Mouse (Mus musculus): ENCODE measurements around the gene Actl7a. TPM values are rescaled to one million over a fixed set of nuclear protein-coding genes. Genes with fewer than 3 reads are reported as not detected.

The Actl7a gene
- polyA plus RNA-seq, 1 experiment from 2014 or later = not detected

Other genes starting within 250 kb of the Actl7a start
- gene Gm26657, start 3.3 kb upstream of the Actl7a start, polyA plus RNA-seq (2015; fragmentation: Nextera tagmentation; extraction: Ambion mirVana) = not detected in 2 replicates
- not detected in 2 replicates for gene Actl7b, start 2.0 kb upstream of the Actl7a start, polyA plus RNA-seq (2015; fragmentation: Nextera tagmentation; extraction: Ambion mirVana)
- 28.3 and 29.7 TPM in 2 replicates for gene Elp1, start 58.9 kb downstream of the Actl7a start, polyA plus RNA-seq (2015; fragmentation: Nextera tagmentation; extraction: Ambion mirVana)
- 12.8 and 13.7 TPM in 2 replicates for gene Fam206a, start 58.9 kb downstream of the Actl7a start, polyA plus RNA-seq (2015; fragmentation: Nextera tagmentation; extraction: Ambion mirVana)
- 19.9 and 21.7 TPM in 2 replicates for gene Ctnnal1, start 121.8 kb downstream of the Actl7a start, polyA plus RNA-seq (2015; fragmentation: Nextera tagmentation; extraction: Ambion mirVana)
- 9.5 and 10.8 TPM in 2 replicates for gene Tmem245, start 204.0 kb downstream of the Actl7a start, polyA plus RNA-seq (2015; fragmentation: Nextera tagmentation; extraction: Ambion mirVana)
- 1.9 and 2.9 TPM in 2 replicates for gene Frrs1l, start 247.0 kb downstream of the Actl7a start, polyA plus RNA-seq (2015; fragmentation: Nextera tagmentation; extraction: Ambion mirVana)

Measured in lung, embryonic 16.5 days (tissue).